Mouse (Mus musculus) B cell, adult 2 months (primary cell): ENCODE measurements around the gene Tmprss9.
A peak's percentile ranks its signal among the peaks of the same experiment; 100 is the strongest.

Experiments
- DNase-seq, 2 experiments: peaks; one replicate each; pipeline ENCODE4 v3.0.0; 2022

The Tmprss9 gene

DNA sequence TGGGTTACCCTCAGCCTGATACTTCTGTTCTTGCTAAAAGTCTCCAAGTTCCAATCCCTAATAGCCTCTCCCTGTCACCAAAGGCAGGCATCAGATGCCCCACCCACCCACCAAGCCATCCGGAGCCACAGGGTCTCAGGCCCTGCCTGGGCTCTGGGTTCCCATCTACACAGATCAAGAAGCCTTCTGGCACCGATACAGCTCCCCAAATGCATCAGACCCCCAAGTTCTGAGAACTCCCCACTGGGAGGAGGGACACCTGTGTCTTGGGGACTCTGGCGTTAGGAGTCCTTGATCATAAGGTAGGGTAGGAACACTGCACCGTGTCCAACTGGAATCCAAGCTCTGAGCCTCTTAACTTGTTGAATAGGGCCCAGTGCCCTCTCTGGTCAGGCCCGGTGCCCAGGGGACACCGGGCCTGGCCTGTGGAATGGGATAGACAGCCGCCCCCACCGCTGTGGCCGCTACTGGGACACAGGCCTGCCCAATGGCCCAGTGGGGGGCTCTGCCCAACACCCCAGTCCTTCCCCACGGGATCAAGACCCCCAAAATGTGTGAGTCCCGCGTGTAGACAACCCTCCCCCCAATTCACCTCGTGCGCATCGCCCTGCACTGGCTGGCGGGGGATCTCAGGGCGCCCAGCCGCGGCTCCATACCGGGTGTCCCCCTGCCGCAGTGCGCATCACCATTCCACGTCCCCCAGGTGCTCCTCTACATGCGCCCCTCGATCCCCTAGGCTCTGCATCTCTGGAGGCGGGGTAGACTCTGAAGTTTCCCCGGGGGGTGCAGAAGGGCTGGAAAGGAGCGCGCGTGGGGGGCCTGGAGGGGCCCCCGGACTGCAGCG lies 28.3 kb upstream of the Tmprss9 start:
- no peak for DNase-seq

DNA sequence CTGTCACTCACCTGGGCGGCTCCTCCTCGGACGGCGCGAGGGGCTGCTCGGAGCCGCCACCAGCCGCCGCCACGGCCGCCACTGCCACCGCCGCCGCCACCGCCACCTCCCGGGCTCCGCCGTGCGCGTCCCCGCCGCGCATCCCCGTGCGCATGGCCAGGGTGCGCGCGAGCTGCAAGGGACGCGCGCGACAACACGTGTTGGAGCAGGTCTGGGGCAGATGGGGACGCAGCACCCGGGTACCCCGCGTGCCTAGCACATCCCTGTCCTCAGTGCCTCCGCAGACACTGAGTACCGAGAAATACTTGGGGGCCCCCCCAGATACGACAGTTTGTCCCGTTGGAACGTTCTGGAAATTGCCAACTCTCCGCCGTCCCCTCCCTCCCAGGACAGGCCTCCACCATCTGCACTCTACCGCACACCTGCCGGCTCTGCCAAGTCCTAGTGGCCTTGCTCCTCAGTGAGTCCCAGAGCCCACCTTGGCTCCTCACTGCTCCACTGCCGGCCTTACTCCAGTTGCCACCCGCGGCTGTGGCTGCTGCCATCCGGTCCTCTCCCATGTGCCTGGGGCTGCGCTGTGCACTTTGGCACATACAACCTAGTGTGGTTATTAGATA lies 27.6 kb upstream of the Tmprss9 start, which contains the start of gene Lingo3:
Gene Lingo3, minus strand, starts transcription at position 109 of the 617 bp plus-strand sequence.
- no peak for DNase-seq

DNA sequence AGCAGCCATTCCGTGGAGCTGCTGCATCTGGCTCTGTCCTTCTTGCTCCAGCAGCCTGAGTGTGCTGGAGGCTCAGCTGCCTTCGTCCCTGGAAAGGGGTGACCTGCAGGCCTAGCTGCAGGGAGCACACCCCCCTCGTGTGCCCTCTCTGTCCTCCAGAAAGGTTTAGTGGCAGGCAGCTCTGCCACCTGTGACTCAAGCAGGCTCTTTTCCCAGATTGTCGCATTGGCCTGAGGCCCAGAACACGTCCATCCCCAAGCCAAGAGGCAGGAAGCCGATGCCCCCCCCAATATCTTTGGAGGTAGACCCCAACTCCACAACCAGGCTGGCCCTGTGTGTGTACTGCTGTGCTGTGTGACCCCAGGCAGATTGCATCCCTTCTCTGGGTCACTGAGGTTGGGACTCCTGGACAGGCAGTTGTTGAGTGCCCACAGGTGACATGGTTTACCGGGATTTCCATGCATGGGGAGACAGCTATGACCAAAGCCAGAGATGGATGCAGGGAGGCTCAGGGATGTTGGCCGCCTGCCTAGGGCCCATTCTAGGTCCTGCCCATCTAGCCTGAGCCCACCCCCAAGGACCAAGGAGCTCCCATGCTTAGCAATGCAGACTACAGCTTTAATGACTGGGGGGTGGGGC lies 26.5 kb upstream of the Tmprss9 start:
- DNase-seq, result no peak

DNA sequence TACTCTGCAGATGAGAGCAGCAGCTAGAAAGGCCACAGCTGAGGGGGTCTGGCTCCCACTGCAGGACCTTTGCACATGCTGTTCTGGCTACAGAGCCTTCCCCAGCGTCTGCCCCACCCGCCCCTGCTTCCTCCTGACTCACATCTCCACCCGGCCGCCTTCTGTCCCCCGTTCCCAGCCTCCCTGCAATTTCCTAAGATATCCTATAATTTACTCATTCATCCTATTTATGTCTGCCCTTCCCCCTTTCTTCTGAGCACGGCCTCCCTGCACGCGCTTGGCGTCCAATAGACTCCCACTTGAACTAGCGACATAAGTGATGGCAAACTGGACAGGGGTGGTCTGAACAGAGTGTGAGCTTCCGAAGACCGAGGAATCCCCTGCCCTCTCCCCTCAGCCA lies 25.9 kb upstream of the Tmprss9 start:
- DNase-seq, result no peak

DNA sequence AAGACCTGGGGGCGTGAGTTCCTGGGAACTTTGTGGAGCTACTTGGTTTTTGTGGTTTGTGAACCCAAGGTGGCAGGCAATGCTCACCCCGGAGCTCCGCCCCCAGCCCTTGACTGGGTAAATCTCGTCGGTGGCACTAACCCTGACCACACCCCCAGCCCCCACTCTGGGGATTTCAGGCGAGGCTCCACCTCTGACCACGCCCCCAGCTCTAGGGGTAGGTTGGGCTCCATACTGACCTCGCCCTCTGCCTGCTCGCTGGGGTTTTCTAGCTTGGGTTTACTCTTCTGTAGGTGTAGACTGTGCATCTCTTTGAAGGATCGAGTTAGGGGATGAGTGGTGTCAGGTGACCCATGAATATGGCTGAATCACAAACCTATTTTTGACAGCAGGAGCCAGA lies 23.1 kb upstream of the Tmprss9 start:
- peak; percentile 79 to 83 for DNase-seq

DNA sequence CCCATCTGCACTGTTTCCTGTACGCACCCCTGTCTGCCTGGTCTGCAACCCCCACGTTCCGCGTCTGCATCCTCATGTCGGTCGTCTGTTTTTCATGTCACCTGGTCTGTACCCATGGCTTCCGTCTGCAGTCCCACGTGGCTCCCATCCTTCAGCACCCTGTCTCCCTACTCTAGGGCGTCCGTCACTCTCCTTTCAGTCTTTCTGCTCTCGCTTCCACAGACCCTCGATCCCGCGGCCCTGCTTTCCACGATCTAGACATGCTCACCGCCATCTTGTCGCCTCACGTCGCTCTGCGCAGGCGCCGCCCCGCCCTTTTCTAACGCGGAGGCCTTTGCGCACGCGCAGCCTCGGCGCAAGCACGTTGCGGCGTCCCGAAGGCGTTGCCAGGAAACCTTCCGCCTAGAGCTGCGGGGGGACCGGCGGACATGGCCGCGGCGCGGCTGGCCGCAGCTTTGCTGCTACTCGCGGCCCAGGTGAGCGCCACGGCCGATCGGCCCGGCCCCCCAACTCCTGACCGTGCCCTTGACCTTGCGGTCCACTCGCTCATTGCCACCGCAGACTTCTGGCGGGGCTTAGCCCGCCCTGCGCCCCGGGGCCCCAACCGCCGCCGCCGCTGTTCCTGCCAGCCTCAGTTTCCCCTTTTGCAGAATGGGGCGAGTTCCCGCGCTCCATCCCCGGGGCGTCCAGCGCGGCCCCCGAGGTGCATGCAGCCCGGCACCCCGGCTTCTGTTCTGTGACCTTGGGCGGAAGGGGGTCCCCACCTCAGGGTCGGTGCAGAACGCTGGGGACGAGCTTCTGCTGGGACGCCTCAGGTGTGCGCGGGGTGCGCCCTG lies 16.5 kb upstream of the Tmprss9 start, which contains the start of the genes Lsm7 and Sppl2b:
Gene Lsm7, minus strand, starts transcription at position 297 of the 836 bp plus-strand sequence.
Gene Sppl2b, plus strand, starts transcription at position 363 of the 836 bp plus-strand sequence.
- DNase-seq, result peak; percentile 99

DNA sequence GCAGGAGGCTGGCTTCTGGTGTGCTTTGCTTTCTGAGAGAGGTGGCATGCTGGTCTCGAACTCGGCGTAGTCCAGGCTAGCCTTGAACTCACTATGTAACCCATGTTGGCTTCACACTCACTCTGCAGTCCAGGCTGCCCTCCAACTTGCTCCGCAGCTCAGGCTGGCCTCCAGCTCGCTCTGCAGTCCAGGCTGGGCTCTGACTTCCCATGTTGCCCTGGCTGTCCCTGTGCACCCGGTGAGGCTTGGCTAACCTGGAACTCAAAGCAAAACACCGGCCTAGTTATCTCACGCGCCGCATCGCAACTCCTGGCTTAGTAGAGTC lies 15.9 kb upstream of the Tmprss9 start:
- DNase-seq, result peak in 1 of 2 experiments; percentile 13

DNA sequence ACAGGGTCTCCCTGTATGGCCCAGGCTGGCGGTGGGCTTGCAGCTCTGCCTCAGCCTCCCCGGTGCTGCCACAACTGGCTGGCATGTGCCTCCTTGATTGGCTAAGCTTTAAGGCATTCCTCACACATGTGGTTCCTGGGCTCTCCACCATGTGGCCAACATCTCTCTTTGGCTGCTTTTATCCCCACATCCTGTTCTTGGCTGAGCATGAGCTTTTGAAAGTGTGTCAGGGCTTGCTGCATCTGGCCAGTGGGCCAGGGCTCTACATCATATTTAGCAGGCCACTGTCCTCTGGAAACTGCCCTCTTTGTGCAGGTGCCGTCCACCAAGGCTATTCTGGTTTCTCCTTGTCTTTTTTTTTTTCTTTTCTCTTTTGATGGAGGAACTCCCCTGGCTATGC lies 15.4 kb upstream of the Tmprss9 start:
- peak in 1 of 2 experiments; percentile 19 for DNase-seq

DNA sequence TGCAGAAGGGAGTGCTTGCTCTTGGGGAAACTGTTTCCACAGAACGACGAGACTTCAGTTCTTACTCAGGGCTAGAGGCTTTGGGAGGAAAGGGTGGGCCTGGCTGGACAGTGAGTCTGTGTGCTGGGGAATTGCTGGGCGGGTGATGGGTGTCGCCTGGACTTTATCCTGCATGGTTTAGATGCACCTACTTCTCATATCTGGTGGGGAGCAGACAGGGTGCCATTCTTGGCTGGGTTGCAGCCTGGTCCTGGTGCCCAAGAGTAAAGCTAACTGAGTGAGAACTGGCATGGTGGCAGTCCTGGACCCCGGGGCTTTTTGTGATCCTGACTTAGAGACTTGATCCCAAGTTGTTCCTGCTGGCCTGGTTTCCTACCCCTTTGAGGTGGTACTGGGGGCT lies 14.7 kb upstream of the Tmprss9 start:
- no peak for DNase-seq

DNA sequence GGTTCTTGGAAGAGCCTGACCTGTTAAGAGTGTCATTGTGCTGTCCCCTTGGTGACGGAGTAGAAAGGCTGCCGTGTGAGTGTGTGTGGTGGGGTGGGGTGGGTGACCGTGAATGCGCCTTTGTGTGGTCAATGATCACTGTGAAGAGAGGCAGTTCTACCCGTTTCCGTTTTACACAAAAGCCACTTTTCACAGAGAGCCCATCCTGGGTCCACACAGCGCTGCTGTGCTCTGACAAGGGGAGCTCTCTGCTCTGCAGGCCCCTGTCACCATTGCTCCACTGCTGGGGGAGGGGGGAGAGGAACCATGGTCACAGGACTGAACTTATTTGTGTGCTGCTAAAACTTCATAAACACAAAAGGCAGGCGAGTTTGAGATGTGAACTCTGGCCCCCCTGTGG lies 14.3 kb upstream of the Tmprss9 start:
- no peak for DNase-seq

DNA sequence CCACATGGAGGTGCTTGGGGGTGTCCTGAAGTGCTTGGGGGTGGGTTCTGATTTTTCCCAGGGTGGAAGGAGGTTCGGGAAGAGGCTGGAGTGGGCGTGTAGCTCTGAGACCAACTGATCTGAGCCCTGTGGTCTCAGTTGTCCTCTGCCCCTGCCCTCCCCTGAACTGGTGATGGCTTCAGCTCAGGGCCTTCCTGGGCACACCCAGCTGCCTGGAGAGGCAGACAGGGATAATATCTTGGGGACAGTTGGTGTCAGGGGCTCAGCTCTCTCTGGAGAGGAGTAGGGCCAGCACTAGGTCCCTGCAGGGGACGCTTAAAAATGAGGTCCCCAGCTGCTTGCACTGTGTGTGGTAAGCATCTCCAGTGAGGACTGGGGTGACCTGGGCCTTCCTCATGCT lies 13.8 kb upstream of the Tmprss9 start:
- DNase-seq, result no peak

DNA sequence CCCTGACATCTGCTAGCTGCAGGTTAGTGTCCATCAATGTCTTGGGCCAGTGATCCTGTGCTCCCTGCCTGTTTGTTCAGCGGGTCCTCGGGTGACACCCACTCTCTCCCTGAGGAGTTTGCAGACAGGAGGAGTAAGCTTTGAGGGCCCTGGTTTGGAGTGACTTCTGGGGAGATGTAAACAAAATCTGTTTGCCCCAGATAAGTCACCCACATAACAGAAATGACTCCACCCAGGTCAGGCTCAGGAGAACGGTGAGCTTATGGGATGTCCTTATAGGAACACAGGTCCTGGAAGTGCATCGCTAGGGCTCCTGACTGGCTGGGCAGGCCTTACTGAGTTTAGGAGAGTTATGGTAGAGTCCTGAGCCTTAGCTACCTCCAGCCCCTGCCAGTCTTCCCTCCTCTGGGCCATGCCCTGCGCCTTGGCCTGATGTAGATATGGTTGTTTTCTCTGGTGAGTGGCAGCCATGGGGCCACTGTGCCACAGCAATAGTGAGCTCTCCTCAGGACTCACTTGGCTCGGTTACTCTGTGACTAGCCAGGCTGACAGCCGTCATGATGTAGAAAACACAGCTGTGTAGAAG lies 13.2 kb upstream of the Tmprss9 start:
- no peak for DNase-seq

DNA sequence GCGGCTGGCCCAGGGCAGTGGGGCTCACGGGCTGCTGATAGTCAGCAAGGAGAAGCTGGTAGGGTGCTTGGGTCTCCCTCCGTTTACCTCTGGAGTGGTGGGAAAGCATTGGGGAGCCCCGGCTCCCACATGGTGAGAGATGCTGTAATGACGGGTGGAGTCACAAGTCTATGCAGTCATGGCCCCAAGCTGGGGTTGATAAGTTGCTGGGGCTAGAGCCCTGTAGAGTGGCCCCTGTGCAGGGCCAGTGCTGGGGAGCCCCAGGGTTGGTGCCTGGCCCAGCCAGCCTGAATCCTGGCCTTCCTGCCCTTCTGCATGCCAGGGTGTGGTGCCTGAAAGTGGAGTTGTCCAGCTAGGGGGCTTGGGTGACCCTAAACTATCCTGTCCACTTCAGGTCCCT lies 9.3 kb upstream of the Tmprss9 start:
- no peak for DNase-seq

DNA sequence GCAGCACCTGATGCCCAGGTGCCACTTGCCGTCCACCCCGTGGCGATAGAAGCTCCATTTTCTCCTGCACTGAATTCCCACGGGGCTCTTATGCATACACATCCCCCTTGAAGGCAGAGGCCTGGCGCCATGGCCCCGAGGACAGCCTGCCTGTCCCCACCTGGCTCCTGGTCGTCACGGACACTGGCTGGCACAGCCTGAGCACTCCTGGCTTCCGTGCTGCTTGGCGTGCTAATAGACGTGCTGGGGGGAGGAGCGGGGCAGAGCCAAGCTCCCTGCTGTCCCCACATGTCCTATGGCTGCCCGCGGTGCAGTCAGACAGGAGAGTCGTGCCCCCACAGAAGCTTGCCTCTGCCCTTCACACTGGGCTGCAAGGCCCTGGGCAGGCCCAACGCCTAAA lies 7.2 kb upstream of the Tmprss9 start:
- DNase-seq, result no peak

DNA sequence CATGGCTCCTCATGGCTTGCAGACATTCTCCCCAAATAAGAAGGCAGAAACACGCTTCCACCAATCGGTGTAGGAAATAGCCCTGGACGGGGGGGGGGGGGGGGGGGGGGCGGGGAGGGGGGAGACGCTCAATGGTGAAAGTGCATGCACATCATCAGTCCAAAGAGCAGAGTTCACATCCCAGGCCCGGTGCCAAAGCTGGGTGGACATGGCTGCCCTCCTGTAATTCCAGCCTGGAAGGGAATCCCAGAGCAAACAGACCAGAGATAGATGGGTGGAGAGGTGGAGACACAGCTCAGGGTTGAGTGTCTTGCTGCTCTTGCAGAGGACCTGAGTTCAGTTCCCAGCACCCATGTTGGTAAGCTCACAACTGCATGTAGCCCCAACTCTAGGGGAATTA lies 655 bp upstream of the Tmprss9 start:
- no peak for DNase-seq

DNA sequence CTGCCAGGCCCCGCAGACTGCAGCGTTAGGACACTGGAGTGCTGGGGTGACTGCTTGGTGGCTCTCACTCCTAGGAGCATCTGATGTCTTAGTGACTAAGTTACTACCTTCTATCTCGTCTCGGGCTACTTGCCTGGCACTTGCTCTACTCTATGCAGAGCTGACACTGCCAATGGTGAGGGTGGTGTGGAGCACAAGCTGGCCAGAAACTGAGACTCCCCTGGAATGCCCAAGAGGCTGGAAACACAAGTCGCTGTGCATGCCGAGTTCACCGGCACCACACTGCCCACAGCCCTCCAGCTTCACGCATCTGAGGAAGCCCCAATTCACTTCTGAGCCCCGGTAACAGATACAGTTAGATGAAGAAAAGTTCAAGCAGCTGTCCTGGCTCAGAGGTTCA lies 2.4 kb downstream of the Tmprss9 start:
- no peak for DNase-seq

DNA sequence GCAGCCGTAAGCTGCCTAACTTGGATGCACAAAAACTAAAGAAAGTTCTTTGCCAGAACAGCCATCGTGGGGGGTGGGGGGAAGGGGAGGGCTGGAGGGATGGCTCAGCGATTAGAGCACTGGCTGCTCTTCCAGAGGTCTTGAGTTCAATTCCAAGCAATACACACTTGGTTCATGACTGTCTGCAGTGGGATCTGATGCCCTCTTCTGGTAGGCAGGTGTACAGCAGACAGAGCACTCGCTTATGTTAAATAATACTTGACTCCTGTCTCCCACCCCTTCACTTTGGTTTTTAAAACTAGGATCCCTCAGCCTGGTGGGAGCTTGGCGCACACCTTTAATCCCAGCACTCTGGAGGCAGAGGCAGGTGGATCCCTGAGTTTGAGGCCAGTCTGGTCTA lies 4.4 kb downstream of the Tmprss9 start:
- peak; percentile 73 to 78 for DNase-seq

DNA sequence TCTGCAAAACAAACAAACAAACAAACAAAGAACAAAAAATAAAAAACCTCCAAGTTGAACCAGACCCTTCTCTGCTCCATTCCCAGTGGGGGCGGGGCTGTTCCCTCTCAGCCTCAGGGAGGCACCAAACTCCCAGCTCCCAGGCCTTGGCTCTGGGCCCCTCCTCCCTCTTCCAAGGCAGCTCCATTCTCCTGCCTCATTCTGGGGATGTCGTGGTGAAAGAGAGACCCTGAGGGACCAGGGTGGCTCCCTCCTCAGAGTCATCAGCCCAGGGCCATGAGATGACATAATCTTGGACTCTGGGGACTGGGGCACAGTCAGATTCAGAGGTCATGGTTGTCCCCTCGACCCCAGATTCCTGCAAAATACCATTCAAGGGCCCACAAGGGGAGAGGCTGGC lies 4.9 kb downstream of the Tmprss9 start:
- no peak for DNase-seq

DNA sequence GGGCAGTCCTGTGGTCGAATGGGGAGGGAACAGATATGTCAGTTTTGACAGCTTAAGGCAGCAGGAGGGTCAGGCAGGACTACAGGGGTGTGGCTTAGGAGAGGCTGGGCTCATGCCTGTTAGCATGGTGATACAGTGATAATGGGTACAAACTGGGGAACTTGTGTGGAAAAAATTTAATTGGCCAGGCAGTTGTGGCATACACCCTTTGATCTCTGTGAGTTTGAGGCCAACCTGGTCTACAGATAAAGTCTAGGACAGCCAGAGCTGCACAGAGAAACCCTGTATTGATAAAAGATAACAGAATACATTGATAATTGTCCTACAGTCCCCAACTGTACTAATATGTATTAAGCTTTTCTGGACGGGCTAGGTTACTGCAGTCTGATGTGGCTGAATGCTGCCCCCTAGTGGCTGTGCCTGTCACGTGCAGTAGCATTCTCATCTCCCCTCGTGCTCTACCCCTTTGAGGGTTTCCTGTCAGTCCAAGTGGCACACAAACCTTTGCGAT lies 8.5 kb downstream of the Tmprss9 start:
- peak; percentile 86 to 87 for DNase-seq

DNA sequence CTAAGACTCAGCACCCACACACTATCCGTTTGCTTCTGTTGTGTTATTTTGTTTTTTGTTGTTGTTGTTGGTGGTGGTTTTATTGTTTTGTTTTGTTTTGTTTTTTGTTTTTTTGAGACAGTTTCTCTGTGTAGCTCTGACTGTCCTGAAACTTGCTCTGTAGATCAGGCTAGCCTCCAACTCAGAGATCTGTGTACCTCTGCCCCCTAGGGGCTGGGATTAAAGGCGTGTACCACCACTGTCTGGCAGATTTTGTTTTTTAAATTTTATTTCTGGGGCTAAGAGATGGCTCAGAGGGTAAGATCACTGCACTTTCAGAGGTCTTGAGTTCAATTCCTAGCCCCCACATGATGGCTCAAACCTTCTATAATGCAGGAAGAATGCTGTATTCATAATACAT lies 9.3 kb downstream of the Tmprss9 start:
- DNase-seq, result peak; percentile 24 to 40

DNA sequence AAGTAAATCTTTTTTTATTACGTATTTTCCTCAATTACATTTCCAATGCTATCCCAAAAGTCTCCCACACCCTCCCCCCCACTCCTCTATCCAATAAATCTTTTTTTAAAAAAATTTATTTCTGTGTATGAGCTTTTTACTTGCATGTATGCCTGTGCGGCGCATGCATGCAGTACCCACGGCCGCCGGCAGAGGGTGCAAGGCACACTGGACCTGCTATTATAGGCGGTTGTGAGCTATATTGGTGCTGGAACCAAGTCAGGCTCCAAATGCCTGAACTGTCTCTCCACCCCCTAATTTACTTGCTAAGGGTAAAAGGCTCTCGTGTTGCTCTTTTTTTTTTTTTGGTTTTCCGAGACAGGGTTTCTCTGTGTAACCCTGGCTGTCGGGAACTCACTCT lies 9.7 kb downstream of the Tmprss9 start:
- peak; percentile 92 to 94 for DNase-seq

DNA sequence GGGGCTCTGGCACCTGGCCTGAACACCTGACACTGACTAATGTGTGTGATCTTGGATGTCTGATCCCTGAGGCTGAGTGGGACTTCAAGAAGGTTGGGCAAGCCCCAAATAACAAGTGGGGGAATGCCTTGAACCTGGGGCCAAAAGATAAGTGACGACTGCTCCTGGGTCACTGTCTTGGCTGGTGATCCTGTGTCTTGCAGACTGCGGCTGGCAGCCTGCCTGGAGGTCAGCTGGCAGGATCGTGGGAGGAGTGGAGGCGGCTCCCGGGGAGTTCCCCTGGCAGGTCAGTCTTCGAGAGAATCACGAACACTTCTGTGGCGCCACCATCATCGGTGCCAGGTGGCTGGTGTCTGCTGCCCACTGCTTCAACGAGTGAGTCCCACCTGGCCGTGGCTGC lies 15.5 kb downstream of the Tmprss9 start:
- no peak for DNase-seq
